Mouse (Mus musculus) hindbrain, embryonic 15.5 days (tissue): Measurements from ENCODE around the gene Itga8. TPM values are rescaled to one million over a fixed set of nuclear protein-coding genes. Genes with fewer than 3 reads are reported as not detected.

Source experiments
- ATAC-seq: fragments of 200-750 bp; cut with Nextera tagmentation; 2 replicates; pipeline ENCODE4 v1.8.0; 2017; ENCODE audit warnings: low read depth, moderate number of reproducible peaks, moderate TSS enrichment; ENCODE audit not compliant: low FRiP score
- H3K27ac ChIP-seq: fragments of 300-500 bp; sonication (generic); replicated peaks from 2 replicates; pipeline ENCODE4 v1.5.1; 2015; ENCODE audit warnings: mild to moderate bottlenecking, inconsistent platforms
- H3K27me3 ChIP-seq: fragments of 300-500 bp; sonication (generic); 2 replicates; pipeline ENCODE4 v1.6.1; 2015; ENCODE audit warnings: control low read depth, inconsistent platforms
- H3K36me3 ChIP-seq: fragments of 300-500 bp; sonication (generic); 2 replicates; pipeline ENCODE4 v1.6.1; 2015; ENCODE audit warnings: control low read depth, inconsistent platforms
- H3K4me1 ChIP-seq: fragments of 300-500 bp; sonication (generic); replicated peaks from 2 replicates; pipeline ENCODE4 v1.6.1; 2015; ENCODE audit warnings: control low read depth, inconsistent platforms
- H3K4me2 ChIP-seq: fragments of 300-500 bp; sonication (generic); 2 replicates; pipeline ENCODE4 v1.6.1; 2015; ENCODE audit warnings: moderate library complexity, mild to moderate bottlenecking, inconsistent platforms
- H3K4me3 ChIP-seq: fragments of 300-500 bp; sonication (generic); 2 replicates; pipeline ENCODE4 v1.5.1; 2015; ENCODE audit warnings: mild to moderate bottlenecking, inconsistent platforms
- H3K9ac ChIP-seq: fragments of 300-500 bp; sonication (generic); 2 replicates; pipeline ENCODE4 v1.6.1; 2015; ENCODE audit warnings: inconsistent platforms
- H3K9me3 ChIP-seq: fragments of 300-500 bp; sonication (generic); 2 replicates; pipeline ENCODE4 v1.6.1; 2016; ENCODE audit warnings: control low read depth, inconsistent platforms
- WGBS: fragments of 180-500 bp; shearing (Covaris S2); methylation state at CpG from one replicate; pipeline ENCODE4 v1.1.7; 2015; 5-methylcytosine and 5-hydroxymethylcytosine counted together
- polyA plus RNA-seq: library from polyadenylated mRNA; unstranded; fragments of >200 nt; fragmentation: Nextera tagmentation; extraction: Ambion mirVana; gene quantifications from 2 replicates; pipeline ENCODE4 v1.2.1, GENCODE M21; 2015

The Itga8 gene
- polyA plus RNA-seq, 1 experiment from 2014 or later = 2.6 TPM

DNA sequence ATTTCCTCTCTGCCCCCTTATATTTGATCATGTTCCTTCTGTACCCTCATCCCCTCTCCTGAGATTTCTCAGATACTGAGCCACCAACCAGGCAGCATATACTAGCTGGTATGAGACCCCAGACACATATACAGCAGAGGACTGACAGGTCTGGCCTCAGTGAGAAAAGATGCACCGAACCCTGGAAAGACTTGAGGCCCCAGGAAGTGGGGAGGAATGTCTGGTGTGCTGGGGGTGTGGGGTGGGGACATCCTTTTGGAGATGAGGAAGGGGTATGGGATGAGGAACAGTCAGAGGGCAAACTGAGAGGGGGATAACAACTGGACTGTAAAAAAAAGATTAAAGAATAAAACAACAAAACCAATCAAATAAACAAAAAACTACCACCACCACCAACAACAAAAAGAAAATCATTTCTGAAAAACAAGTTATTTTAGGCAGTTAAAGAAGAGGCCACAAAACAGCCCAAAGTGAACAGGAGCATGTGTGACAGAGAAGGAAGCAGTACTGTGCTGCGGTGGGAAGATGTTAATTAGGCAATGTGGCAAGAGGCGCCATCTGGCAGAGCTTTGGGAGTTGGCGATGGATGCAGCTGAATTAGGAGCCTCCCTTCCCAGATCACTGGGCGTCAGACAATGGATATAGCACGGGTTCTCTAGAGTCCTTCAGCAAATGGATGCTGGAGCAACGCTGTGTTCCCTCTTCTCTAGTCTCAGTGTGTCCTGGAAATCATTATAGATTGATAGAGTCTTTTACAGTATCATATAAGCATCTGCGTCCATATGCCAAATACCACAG is 9.5 kb downstream of the Itga8 start:
- H3K9ac ChIP-seq = no peak overlapping the region
- H3K36me3 ChIP-seq = no peaks in the 10 kb centered on the region
- WGBS = 34% methylated on average over 8 of the region's 8 CpGs
- no peak overlapping the region for H3K4me3 ChIP-seq
- peak overlapping the region; percentile 20; the same call in 1 of the 2 replicates for H3K27ac ChIP-seq
- no peaks in the 10 kb centered on the region for H3K9me3 ChIP-seq
- no peaks in the 10 kb centered on the region for H3K27me3 ChIP-seq
- peaks cover 5% of the 10 kb centered on the region; the same call in 1 of the 2 replicates for H3K4me1 ChIP-seq
- peak; percentile 89 for ATAC-seq
- no peak overlapping the region for H3K4me2 ChIP-seq

GRCm38 (mm10) chr2:12290235-12290634 is 11.5 kb downstream of the Itga8 start:
- H3K4me3 ChIP-seq = no peak overlapping the region
- H3K9ac ChIP-seq = no peak overlapping the region
- H3K27me3 ChIP-seq = no peaks in the 10 kb centered on the region
- ATAC-seq = no peak
- no peak overlapping the region for H3K4me2 ChIP-seq
- peaks cover 5% of the 10 kb centered on the region; the same call in 1 of the 2 replicates for H3K4me1 ChIP-seq
- H3K36me3 ChIP-seq = no peaks in the 10 kb centered on the region
- no peaks in the 10 kb centered on the region for H3K9me3 ChIP-seq
- no peak overlapping the region for H3K27ac ChIP-seq
- 93% methylated on average over 3 of the region's 3 CpGs for WGBS

DNA sequence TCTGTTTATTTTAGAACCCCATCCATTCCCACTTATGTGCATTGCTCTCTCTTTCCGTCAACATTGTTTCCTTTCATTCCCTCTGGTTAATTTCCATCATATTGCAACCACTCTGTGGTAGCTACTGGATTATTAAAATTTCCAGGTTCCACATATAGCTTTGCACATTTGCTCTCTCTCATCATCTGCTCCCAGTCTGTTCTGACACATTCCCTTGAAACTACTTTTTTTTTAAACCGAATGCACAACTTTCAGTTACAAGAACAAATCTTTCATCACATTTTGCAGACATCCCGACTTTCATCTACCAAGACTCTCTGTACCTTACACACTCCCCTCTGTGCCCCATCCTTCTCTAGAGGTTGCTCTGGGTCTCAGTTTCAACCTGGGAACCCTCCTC is 13.9 kb downstream of the Itga8 start:
- Histone ChIP-seq H3K4me3 (no peak overlapping the region), H3K9me3 (no peaks in the 10 kb centered on the region), H3K4me2 (no peak overlapping the region), H3K27ac (no peak overlapping the region), H3K36me3 (no peaks in the 10 kb centered on the region), H3K9ac (no peak overlapping the region), H3K27me3 (no peaks in the 10 kb centered on the region), H3K4me1 (peaks cover 5% of the 10 kb centered on the region; the same call in 1 of the 2 replicates)
- WGBS = 95% methylated on average over 3 of the region's 3 CpGs
- no peak for ATAC-seq

DNA sequence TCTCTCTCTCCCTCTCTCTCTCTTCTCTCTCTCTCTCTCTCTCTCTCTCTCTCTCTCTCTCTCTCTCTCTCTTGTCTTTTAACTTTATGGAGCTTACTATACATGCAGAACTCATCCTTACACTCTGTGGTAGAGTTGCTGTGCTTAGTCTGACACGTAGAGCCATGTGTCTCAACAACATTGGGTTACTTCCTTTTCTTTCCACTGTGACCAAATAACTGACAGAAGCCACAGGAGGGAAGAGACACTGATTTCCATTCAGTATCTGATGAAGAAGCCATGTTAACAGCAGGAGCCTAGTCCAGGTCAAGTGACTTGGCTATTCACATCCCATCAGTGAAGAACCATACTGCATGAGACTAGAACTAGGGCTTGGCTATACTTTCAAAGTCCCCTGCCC is 21.1 kb downstream of the Itga8 start:
- H3K9me3 ChIP-seq = no peaks in the 10 kb centered on the region
- H3K27ac ChIP-seq = no peak overlapping the region
- H3K4me3 ChIP-seq = no peak overlapping the region
- no peaks in the 10 kb centered on the region for H3K27me3 ChIP-seq
- H3K4me2 ChIP-seq = no peak overlapping the region
- no peaks in the 10 kb centered on the region for H3K4me1 ChIP-seq
- H3K9ac ChIP-seq = no peak overlapping the region
- no peak for ATAC-seq
- WGBS = 67% methylated on average over 1 of the region's 1 CpGs
- no peaks in the 10 kb centered on the region for H3K36me3 ChIP-seq

DNA sequence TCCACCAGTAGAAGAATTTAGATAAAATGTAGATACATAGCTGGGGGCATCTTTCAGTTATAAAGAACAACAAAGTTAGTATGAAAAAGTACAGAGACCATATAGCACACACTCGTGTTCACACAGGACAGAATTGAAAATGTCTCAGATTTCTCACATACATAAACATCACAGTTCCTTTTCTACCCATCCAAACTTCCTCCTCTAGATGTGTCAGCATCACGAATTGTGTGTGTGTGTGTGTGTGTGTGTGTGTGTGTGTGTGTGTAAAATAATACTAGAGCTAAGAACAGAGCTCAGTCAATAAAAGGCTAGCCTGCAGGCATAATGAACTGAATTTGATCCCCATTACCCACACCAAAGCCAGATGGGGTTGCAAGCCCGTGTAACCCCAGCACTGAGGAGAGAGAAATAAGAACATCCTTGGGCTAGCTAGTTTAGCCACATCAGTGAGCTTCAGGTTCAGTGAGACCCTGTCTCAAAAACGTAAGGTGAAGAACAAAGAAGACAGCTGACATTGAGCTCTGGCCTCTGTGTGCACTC is 22.6 kb downstream of the Itga8 start:
- no peaks in the 10 kb centered on the region for H3K27me3 ChIP-seq
- H3K27ac ChIP-seq = no peak overlapping the region
- 67% methylated on average over 4 of the region's 4 CpGs for whole genome bisulfite sequencing
- no peak for ATAC-seq
- H3K9ac ChIP-seq = no peak overlapping the region
- H3K4me2 ChIP-seq = no peak overlapping the region
- H3K4me3 ChIP-seq = no peak overlapping the region
- H3K9me3 ChIP-seq = no peaks in the 10 kb centered on the region
- no peaks in the 10 kb centered on the region for H3K36me3 ChIP-seq
- no peaks in the 10 kb centered on the region for H3K4me1 ChIP-seq

- Histone ChIP-seq H3K4me3 (no peak overlapping the region), H3K4me1 (no peaks in the 10 kb centered on the region), H3K27ac (no peak overlapping the region), H3K4me2 (no peak overlapping the region), H3K27me3 (no peaks in the 10 kb centered on the region), H3K9ac (no peak overlapping the region), H3K36me3 (no peaks in the 10 kb centered on the region), H3K9me3 (no peaks in the 10 kb centered on the region)
- 87% methylated on average over 2 of the region's 2 CpGs for WGBS
- no peak for ATAC-seq
These were observed 44.9 kb downstream of the Itga8 start for GRCm38 (mm10) chr2:12256635-12257317.

- Histone ChIP-seq H3K27ac (no peak overlapping the region), H3K9me3 (no peaks in the 10 kb centered on the region), H3K4me2 (no peak overlapping the region), H3K4me3 (no peak overlapping the region), H3K36me3 (no peaks in the 10 kb centered on the region), H3K9ac (no peak overlapping the region), H3K27me3 (no peaks in the 10 kb centered on the region), H3K4me1 (no peaks in the 10 kb centered on the region)
- 92% methylated on average over 2 of the region's 2 CpGs for WGBS
- no peak for ATAC-seq
These were observed 45.8 kb downstream of the Itga8 start for GRCm38 (mm10) chr2:12255901-12256300.

DNA sequence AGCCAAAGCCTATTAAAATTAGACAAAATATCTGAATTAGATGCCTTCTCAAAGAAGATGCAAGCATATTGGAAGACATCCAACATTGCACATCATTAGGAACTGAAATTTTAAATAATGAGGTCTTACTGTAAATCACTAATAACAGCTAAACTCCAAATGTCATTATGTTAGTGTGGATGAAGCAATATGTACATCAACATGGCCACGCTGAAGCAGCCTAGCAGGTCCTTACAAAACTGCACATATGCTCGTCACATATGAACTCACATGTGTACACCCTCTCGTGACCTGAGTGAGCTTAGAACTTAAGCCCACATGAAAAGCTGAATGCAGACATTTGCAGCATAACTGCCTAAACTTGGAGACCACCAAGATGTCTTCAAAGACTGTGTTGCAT is 66.4 kb downstream of the Itga8 start:
- Histone ChIP-seq H3K27ac (no peak overlapping the region), H3K36me3 (no peaks in the 10 kb centered on the region), H3K9ac (no peak overlapping the region), H3K4me2 (no peak overlapping the region), H3K9me3 (no peaks in the 10 kb centered on the region), H3K4me1 (no peaks in the 10 kb centered on the region), H3K27me3 (no peaks in the 10 kb centered on the region), H3K4me3 (no peak overlapping the region)
- ATAC-seq = no peak
- 96% methylated on average over 3 of the region's 3 CpGs for WGBS

DNA sequence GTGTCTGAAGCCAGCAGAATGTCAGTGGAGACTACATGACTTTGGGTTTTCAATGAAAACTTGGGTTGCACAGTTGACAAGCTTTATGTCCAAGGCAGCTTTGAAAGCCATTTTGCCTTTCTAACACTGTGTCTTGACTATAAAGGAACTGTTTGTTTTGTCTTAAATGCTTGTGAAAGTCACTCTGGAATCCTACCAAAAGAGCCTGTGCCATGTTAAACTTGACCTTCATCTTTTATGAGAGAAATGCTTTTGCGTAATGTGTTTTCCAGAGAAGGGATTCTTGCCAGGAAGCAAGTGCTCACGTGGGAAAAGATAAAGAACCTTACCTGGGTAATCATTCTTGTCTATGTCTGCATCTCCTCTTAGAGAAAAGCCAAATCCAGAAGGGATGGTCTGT is 72.0 kb downstream of the Itga8 start:
- Histone ChIP-seq H3K9ac (no peak overlapping the region), H3K36me3 (no peaks in the 10 kb centered on the region), H3K27ac (no peak overlapping the region), H3K4me2 (no peak overlapping the region), H3K4me3 (no peak overlapping the region), H3K9me3 (no peaks in the 10 kb centered on the region), H3K27me3 (no peaks in the 10 kb centered on the region), H3K4me1 (no peaks in the 10 kb centered on the region)
- ATAC-seq = no peak
- 73% methylated on average over 2 of the region's 2 CpGs for WGBS

GRCm38 (mm10) chr2:12228335-12228734 is 73.4 kb downstream of the Itga8 start:
- Histone ChIP-seq H3K4me1 (no peaks in the 10 kb centered on the region), H3K4me3 (no peak overlapping the region), H3K36me3 (no peaks in the 10 kb centered on the region), H3K9ac (no peak overlapping the region), H3K4me2 (no peak overlapping the region), H3K27me3 (no peaks in the 10 kb centered on the region), H3K27ac (no peak overlapping the region), H3K9me3 (no peaks in the 10 kb centered on the region)
- WGBS = 61% methylated on average over 3 of the region's 3 CpGs
- no peak for ATAC-seq

- no peak overlapping the region for H3K4me3 ChIP-seq
- H3K4me1 ChIP-seq = no peaks in the 10 kb centered on the region
- H3K36me3 ChIP-seq = no peaks in the 10 kb centered on the region
- 55% methylated on average over 2 of the region's 2 CpGs for WGBS
- H3K9me3 ChIP-seq = no peaks in the 10 kb centered on the region
- ATAC-seq = no peak
- H3K9ac ChIP-seq = no peak overlapping the region
- H3K27me3 ChIP-seq = no peaks in the 10 kb centered on the region
- no peak overlapping the region for H3K4me2 ChIP-seq
- no peak overlapping the region for H3K27ac ChIP-seq
These were observed 74.5 kb downstream of the Itga8 start for GRCm38 (mm10) chr2:12227243-12227642.

- Histone ChIP-seq H3K4me3 (no peak overlapping the region), H3K4me1 (no peaks in the 10 kb centered on the region), H3K36me3 (no peaks in the 10 kb centered on the region), H3K27ac (no peak overlapping the region), H3K9me3 (no peaks in the 10 kb centered on the region), H3K4me2 (no peak overlapping the region), H3K9ac (no peak overlapping the region), H3K27me3 (no peaks in the 10 kb centered on the region)
- ATAC-seq = no peak
- WGBS = 92% methylated on average over 1 of the region's 1 CpGs
These were observed 75.4 kb downstream of the Itga8 start for GRCm38 (mm10) chr2:12226367-12226766.
